Mouse (Mus musculus): ENCODE measurements around the gene Zfp819.

The Zfp819 gene

DNA sequence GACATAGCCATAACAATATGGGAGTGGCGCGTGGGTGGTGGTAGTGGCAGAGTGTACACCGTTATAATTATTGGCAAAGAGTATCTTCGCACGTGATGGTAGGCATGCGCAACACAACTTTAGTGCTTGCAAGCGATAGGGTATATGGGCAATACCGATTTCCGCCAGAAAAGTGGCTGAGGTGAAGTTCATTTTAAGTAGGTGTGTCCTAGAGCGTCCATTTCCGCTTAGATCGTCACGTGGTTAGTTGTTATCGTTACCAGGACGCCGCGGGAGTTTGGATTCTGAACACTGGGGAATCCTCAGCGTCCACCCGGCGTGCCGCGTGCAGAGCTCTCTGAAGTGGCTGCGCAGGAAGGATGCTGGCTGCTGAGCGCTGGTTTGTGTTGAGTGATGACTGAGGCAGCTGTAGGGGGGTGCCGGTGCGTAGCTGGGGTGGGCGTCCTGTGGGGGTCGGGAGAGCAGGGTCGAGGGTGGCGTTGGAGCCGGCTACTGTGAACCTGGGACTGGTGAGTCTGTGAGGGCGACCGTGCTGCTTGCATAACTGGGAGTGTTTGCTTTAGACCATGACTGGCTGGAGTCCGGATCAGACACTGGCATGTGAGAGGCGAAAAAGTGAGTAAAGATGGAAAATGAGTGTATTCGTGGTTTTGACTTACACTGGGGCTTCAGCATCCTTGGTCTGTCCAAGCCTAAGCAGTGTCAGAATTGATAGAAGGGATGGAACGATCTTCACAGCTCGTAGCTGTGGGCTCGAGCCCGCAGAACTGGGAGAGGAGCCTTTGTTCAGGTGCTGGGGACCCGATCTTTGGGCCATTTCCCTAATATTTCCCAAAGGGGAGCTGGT is at the start of gene Zfp819:
Gene Zfp819, plus strand, starts transcription at position 274 of the 847 bp plus-strand sequence.
- ATAC-seq (ENCODE audit: low TSS enrichment), result peak; percentile 91

DNA sequence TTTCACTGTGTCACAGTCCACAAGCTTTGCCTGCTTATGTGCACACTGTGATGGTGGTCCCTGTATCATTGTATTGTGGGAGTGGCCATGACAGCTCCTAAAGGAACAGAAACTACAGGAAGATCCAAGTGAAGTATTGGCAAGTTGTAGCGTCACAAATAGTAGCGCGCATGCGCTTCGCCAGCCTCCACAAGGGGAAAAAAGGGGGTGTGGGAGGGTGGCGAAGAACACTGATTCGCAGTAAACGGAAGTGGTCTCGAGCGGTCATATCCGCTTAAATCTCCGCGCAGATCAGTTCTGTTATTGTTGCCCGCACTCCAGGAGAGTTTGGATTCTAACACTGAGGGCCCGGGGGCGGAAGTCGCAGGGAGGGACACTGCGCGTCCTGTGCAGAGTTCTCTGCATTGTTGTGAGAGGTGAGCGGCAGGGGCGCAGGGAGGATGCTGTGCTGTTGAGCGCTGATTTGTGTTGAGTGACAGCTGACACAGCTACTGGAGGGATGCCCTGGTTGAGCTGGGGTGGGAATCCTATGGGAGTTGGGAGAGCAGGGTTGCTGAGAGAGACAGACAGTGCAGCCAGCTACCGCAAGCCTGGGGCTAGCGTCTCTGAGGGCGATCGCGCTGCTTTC is 44.8 kb upstream of the Zfp819 start, which contains the start of gene Zfp658:
Gene Zfp658, plus strand, starts transcription at position 251 of the 628 bp plus-strand sequence.
- peak; percentile 95 for ATAC-seq (ENCODE audit: low TSS enrichment)

DNA sequence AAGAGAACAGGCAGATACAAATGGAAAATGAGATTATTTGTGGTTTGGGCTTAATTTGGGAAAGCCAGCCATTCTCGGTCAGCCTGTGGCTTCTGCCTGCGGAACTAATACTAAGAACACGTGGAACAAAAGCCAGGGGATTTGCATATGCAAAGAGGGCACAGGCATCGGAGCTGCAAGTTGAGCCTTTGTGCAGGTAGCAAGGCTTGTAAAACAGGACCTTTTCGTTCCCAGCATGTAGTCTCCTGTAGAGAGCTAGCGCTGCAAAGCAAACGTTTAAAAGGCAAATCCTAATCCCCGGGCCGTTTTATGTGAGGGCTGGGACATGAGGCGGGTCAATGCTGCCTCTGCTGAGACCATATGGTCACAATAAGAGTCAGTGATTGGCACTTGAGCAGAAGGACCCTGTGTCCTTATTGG is 44.3 kb upstream of the Zfp819 start:
- ATAC-seq (ENCODE audit: low TSS enrichment), result peak; percentile 43; the same call in 1 of the 2 replicates

DNA sequence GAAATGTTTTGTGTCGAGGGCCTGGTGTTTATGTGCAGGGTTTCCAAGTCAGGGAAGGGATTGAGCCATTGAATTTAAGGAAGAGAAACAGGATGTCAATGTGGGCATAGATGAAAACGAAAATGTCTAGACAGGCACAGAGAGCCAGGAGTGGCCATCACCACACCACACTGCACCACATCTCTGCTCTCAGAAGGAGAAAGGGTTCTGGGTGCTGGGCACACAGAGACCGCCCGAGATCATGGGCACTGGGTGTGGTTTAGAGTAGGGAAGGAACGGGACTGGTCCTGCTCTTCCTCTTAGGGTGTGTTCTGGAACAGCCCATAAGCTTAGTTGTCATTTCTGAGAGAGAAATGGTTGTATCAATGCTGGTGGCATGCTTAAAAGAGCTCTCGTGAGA is 43.7 kb upstream of the Zfp819 start:
- ATAC-seq (ENCODE audit: low TSS enrichment), result no peak

DNA sequence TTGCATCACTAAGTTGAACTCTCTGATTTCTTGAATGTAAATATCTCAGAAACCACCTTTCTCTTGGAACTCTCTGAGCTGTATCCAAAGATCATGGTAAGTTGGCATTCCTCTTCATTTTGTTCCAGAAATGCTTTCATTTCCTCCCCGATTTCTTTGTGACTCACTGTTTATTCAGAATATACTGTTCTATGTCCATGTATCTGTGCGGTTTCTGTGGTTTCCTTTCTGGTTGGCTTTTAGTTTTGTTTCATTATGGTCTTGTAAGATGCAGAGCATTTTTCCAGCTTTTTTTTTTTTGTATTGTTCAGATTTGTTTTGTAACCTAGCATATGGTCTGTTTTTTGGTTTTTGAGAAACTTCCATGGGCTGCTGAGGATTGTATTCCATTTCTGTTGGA is 35.8 kb upstream of the Zfp819 start:
- ATAC-seq (ENCODE audit: low TSS enrichment), result no peak

DNA sequence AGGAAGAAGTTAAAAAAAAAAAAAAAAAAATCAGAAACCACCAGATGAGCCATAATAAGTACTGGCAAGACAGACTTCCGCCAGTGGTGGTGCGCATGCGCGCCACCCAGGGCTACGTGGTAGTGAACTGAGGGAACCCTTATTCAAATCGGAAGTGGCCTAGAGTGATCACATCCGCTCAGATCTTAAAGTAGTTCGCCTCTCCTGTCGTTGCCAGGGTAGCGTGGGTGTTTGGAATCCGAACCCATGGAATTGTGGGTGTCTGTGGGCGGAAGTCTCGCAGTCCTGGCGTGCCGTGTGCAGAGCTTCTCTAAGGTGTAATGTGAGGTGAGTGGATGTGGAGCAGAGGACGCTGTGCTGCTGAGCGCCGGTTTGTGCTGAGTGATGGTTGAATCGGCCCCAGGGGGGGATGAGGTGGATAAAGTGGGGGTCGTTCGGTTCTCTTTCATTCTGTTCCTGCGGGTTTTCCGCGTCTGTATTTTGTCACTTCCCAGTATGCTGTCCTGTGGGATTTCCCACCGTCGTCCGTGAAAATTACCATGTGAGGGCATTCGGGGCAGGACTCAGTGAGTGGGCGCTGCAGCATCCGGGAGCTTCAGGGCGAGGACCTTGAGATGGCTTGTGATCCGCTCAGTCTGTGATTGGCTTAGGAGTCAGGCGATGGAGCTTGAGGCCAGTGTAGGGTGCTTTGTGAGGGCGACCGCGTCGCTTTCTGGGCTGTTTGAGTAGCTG is 27.4 kb upstream of the Zfp819 start, which contains the start of gene Zfp719:
Gene Zfp719, plus strand, starts transcription at position 171 of the 732 bp plus-strand sequence.
- ATAC-seq (ENCODE audit: low TSS enrichment), result peak; percentile 92

DNA sequence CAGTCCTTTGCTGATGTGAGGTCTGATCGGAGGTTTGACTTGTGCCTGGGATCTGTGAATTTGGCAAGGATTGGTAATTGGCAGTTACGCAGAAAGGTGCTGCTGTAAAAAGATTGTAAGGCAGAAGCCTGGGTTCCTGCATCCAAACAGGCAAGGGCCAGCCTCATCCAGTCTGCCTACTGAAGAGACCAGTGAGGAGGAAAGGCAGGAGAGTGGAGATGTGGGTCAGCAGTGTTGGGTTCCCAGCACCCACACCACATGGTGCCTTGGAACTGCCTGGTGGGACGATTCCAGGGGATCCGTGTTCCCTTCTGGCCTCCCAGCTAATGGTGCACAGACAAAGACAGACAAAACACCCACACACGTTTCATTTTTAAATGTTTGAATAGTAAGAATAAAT is 26.4 kb upstream of the Zfp819 start:
- ATAC-seq (ENCODE audit: low TSS enrichment), result peak; percentile 54

DNA sequence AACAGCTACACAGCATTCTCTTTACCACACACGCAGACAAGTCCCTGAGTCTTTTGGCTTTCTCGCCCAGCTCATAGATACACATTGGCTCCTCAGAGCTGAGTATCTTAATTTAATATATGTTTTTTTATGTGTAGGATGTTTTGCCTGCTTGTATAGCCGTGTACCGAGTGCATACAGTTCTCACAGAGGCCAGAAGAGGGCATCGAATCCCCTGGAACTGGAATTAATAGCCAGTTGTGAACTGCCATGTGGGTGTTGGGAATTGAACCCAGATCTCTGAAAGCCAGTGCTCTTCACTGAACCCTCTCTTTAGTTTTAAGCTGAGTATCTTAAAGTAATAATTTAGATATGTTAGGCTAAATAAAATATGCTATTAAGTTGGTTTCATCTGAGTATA is 22.2 kb upstream of the Zfp819 start:
- no peak for ATAC-seq (ENCODE audit: low TSS enrichment)

DNA sequence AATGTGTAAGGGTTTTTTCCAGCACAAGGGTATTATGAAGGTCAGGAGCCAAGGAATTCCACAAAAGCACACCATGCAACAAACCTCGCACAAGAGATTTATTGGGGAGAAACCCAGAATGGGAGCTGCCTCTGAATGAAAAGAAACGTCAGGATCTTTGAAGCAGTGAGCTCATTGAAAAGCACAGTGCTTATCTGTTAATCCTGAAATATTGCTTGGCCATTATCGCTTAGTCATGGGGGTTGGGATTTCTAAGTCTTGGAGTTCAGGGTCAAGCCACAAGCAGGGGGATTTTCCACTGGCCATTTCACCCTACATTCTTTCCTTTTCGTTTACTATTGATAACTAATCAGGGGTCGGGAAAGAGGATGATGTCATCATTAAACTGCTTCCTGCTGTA is 5.1 kb upstream of the Zfp819 start:
- no peak for ATAC-seq (ENCODE audit: low TSS enrichment)

DNA sequence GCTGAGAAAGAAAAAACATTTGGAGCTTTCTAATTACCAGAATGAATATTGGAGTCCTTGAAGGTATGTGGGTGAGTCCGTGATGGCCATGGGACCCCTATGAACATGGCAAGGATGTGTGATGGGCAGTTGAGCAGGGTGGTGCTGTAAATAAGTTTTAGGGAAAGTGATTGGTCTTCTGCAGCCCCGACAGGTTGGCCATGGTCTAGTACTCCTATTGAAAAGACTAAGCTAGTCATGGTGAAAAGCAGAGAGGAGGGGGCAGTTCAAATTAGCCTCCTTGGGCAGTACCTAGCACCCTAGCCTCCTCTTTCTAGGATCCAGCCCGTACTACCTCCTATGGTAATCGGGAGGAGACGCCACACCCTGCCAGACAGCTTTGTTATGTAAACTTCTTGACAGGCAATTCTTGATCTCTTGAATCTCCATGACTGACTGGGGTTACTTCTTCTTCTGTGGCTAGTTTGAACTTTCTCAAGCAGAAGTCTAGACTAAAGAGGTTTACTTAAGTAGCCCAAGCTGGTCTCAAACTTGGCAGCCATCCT is 846 bp downstream of the Zfp819 start:
- no peak for ATAC-seq (ENCODE audit: low TSS enrichment)

DNA sequence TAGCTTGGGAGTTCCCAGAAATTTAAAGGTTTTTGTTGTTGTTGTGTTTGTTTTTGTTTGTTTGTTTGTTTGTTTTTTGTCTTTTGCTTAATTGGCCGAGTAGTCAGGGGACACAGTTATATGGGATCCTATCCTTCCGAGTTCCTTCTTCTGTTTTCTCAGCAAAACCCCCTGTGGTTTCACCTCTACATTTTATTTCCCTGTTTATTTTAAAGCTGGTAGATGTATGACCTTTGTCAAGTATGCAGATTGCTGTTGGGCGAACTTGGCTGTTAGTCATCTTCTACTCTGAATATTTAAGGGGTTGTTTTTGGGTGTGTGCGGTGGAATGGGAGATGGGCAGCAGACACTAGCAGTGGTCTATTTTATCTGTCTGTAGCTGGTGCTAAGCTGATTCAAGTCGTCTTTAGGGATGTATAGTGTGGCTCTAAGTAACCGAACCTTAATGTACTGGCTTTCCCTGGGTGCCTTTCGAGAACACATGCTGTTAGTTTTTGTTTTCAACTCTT is 1.4 kb downstream of the Zfp819 start:
- no peak for ATAC-seq (ENCODE audit: low TSS enrichment)

DNA sequence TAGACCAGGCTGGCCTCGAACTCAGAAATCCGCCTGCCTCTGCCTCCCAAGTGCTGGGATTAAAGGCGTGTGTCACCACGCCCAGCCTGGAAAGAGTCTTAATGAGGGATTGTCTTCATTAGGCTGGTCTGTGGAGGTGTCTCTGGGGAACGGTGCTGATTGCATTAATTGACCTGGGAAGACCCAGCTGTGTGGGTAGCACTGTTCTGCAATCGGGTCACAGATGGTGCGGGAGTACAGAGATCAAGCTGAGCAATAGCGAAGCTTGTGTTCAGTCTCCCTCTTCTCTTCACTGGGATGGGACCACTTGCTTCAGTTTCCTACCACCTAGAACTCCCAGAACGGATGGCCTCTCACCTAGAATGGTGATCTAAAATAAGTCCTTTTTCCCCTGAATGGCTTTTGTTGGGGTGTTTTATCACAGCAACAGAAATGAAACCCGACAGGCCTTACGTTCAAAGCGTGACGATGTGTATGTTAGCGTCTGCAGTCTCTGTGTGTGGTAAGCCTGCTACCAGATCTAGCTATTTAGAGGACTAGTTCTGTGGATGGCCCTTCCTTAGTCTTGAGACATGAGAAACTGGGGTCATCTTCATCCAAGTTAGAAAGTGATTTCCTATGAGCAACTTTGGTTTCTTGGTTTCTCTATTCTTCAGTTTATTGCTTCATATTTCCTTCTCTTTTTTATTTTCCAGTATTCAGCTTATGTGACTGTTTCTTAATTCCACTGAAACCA is 7.0 kb downstream of the Zfp819 start:
- ATAC-seq (ENCODE audit: low TSS enrichment), result no peak

DNA sequence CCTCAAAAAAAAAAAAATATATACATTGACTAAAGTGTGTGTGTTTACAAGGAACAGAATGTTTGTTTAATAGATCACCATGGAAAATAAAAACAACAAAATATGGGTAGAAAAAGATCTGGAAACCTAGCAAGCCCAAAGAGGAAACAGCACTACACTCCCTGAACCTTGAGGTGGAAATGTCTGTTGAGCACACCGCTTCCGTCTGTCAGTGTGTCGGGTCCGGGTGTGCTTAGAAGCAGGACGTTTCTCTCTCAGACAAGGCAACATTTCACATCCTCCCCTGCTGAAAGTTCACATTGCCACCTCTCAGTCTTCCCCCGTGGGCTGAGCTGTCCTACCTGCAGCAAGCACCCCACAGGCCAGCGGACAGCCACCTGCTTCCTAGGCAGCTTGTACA is 16.0 kb downstream of the Zfp819 start:
- no peak for ATAC-seq (ENCODE audit: low TSS enrichment)

DNA sequence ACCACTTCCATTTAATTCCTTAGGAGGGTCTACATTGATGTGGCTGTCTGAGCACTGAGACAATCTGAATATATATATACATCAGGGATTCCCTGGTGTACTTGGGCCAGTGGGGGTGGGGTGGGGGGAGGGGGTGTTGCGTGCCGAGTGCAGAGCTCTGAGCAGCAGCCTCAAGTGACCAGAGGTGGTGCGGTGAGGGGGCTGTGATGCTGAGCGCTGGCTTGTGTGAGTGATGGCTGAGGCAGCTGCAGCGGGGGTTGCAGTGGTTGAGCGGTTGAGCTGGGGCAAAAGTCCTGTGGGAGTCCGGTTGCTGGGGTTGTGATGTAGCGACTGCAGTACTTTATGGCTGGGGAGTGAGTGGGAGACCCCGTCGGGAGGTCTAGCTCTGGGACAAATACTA is 16.9 kb downstream of the Zfp819 start:
- ATAC-seq (ENCODE audit: low TSS enrichment), result no peak

DNA sequence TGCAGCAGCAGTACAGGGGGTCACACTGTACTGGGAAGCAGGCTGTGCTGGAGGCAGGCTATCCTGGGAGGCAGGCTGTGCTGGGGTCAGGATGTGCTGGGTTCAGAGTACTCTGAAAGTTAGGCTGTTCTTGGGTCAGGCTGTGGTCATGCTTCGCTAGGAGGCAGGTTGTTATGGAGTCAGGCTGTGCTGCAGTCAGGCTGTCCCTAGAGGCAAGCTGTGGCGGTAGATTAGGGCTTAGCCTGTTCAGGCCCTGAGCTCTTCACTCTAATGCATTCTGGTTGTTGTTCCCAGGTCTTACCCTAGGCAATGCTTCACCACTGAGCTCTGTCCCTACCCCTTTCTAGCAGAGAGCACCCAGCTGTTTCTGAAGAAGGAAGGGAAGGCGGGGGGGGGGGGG is 18.1 kb downstream of the Zfp819 start:
- ATAC-seq (ENCODE audit: low TSS enrichment), result no peak

DNA sequence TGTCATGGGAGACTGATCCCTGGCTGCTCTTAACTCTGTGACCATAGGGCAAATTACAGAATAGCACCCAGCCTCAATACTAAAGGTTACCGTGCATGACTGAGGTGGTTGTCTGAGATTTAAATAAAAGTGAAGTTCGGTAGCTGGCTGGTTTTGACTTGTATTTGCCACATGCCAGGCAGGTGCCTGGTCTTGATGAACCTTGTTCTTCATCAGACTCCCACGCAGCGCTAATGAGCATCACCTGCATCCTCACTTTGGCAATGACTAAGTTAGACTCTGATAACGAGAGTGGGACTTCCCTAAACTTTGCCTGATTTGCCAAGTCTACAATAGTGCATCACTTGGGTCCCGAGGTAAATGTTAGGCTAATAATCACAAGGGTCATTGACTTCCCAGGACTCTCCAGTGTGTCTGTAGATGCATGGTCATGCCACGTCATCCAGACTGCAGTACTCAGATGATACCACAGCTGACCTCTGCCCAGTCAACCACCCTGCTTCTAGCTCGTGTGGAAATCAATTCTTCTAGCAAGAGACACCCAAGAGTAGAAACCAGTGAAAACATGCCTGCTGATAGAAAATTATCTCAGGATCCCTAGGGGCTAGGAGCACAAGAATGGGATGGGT is 18.9 kb downstream of the Zfp819 start:
- ATAC-seq (ENCODE audit: low TSS enrichment), result no peak

DNA sequence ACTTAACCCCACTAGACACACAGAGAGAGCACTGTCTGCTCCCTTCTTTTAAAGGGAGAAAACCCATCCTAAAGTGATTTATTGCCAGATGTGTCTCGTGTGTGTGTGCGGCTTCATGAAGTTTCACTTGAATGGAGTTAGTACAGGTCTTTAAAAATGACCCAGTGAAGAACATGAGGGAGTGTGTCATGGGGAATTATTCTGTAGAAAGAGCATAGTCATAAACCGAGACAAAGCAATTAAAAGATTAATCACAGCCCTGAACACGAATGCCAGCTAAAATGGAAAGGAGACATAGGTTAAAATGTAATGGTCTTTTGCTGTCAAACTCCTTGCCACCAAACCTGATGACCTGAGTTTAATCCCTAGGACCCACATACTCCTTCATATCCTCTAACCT is 27.0 kb downstream of the Zfp819 start:
- ATAC-seq (ENCODE audit: low TSS enrichment), result no peak

DNA sequence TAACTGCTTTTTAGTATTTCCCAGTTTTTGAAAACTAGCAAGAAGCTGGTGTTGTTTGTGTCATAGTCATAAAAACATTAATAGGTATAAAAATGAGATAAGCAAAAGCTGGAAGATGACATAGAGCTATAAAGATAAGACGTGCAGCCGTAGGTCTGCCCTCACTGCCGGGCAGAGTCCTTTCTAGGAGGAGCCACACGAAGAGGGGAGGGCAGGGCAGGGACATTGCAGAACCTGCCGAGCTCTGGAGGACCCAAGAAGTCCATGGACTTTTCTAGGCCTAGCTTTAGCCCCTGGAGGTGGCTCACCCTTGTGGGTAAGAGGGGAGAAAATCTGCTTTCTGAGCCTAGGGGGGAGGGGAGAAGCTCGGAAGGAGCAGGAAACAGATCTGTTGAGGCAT is 27.5 kb downstream of the Zfp819 start, which contains the start of gene Ceacam18:
Gene Ceacam18, plus strand, starts transcription at position 208 of the 400 bp plus-strand sequence.
- no peak for ATAC-seq (ENCODE audit: low TSS enrichment)

DNA sequence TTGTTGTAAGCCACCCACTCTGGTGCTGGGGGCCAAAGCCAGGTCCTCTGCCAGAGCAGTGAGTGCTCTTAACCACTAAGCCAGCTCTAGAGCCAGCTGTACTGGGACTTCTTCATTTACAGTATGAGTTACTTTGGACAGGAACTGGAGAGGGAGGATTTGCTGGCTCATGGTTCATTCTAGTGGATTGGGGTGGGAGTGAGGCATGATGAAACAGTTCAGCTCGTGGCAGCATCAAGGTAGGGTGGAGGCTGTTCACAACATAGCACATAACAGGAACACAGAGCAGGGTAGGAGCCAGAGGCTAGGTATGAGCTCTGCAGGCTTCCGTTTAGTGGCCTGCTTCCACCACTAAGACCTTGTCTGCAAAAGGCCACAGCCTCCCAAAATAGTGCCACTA is 29.2 kb downstream of the Zfp819 start:
- ATAC-seq (ENCODE audit: low TSS enrichment), result no peak

DNA sequence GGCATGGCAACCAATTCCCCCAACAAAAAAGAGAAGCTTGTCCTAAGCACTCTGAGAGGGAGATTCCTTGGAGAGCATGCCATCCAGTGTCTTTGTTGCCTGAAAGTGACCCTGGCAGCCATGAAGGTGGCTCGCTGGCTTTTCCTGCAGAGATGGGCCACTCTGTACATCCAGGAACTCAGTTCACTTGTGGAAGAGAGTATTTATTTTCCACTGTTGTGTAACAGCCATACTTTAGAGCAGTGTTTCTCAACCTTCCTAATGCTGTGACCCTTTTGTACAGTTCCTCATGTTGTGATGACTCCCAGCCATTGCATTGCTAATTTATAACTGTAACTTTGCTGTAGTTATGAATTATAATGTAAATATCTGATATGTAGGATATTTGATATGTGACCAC is 30.1 kb downstream of the Zfp819 start:
- no peak for ATAC-seq (ENCODE audit: low TSS enrichment)

DNA sequence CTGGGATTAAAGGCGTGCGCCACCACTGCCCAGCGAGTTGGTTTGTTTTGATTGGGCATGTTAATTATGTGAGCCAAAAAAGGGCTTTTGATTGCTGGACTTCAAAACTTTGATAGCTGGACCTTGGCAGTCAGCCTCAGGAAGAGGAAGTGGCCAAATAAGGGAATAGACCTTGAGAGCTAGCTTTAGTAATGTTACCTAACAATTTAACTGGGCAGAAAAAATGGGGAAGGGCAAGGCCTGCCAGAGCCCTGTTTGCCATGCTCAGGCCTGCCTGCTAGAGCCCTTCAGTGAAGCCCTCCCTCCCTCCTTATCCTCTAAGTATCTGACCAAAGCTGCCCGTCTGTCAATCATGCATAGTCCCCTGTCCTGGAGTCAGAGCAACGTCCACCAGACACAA is 35.6 kb downstream of the Zfp819 start:
- ATAC-seq (ENCODE audit: low TSS enrichment), result no peak

Measured in frontal cortex, adult (tissue).